Mouse (Mus musculus): Measurements from ENCODE around the gene Adi1.

DNA sequence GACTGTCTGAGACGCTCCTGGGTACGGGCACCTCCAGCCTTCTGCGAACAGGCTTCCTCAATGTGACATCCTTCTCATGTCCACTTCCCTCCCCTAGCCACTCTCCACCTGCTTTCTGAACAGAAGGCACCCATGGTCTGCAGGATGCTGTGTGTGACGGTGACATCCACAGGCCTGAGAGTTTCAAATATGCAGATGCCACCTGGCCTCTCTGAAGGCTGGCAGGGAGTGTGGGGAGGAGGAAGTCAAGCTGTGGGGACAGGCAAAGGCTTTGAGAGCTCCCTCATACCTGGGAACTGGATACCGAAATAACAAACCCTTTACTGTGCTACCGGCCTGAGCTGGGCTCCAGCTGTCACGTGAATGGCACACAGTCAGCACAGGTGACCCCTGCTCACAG lies 19.7 kb downstream of the Adi1 start:
- no peak for TF ChIP-seq POLR2A (IDR thresholded peaks at IDR 0.05; ENCODE audit: borderline replicate concordance, extremely low read depth, insufficient read depth, insufficient read length, poor library complexity, severe bottlenecking)
- no peak for TF ChIP-seq CTCF (IDR thresholded peaks at IDR 0.05; ENCODE audit: borderline replicate concordance, extremely low read depth, insufficient read depth, insufficient read length)
